Mouse (Mus musculus): ENCODE measurements around the gene Spata7.
"Not testable (repeated sequence)": the region's sequence is repeated elsewhere in the genome, so short reads cannot be mapped to it uniquely, and the experiment has no call there.

The Spata7 gene

DNA sequence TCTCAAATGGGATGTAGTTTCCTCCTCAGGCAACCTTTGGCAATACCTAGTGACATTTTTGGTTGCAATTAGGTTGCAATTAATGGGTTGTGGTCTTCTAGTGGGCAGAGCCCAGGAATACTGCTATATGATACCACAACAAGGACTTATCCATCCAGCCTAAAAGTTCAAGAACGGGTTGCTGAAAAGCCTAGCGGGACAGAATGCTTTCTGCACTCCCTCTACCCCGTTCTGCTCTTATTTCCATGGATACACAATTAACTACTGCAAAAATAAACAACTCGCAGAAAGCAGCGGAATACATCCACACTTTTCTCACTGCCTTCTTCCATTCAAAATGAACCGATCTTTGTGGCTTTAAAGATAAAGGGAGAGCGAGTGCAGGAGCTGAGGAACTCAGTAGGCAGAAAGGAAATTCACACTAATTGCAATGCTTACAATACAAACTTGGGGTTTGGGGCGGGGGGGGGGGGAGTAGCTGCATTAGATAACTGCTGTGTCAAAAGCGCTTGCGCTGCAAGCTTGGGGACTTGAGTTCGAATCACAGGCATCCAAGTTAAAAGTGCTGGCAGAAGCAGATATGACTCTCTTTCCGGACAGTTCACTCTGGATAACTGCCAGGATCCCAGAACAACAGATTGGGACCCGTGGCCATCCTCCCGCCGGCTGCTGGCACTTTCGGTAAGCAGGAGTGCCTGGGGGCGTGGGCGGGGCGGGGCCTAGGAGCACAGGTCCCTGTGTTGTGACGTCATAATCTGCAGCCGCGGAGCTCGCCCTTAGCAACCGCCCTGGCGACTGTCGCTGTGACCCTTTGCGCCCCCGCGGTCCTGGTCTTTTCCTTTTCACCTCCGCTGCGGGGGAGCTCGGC lies at the start of gene Spata7:
Gene Spata7, plus strand, starts transcription at position 766 of the 868 bp plus-strand sequence.
- DNase-seq (ENCODE audit: low spot score): peak; percentile 36

DNA sequence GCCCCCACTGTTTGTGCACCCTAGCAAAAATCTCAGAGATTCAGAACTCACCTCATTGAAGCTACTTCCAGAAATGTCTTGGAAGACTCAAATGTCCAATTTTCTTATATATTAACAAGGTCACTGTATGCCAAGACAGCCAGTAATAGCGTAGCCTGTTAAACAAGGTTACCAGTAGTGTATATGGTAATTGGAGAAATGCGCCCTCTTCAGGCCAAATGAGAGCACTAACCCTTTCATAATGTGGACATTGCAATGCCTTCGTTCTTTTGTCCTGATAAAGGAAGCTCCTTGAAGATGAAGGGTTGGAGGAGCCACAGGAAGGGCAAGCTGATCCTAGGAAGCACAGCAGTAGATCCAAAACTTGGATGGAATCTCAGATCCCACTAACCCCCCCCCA lies 42.7 kb upstream of the Spata7 start:
- no peak for DNase-seq (ENCODE audit: low spot score)

DNA sequence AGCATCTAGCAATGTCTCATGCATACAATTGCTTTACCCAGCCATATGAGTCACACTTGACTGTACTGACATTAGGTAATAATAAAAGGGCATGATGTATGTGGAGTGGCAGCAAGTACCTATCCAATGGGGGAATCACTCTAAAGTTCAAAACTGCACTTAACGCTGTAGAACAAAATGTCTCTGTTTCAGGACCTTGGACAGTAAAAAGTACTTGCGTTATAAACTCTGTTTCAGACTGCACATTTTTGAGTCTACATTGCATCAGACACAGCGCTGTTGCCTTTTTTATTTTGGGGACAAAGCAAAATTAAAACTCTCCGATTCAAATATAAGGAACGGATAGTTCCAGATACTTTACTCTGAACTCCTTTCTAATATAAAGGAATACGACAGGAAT lies 39.4 kb upstream of the Spata7 start:
- no peak for DNase-seq (ENCODE audit: low spot score)

DNA sequence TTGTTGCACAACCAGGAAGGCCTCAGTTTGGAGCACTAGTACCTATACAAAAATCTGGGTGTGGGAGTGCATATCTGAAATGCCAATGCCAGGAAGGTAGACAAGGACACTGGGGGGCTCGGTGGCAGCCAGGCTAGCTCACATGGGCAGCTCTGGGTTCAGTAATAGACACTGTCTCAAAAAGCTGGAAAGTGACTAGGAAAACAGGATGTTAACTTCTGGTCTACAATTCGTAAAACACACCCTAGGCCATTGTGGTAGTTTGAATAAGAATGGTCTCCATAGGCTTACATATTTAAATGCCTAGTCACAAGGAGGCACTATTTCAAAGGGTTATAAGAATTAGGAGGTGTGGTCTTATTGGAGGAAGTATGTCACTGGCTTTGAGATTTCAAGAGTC lies 36.9 kb upstream of the Spata7 start:
- no peak for DNase-seq (ENCODE audit: low spot score)

DNA sequence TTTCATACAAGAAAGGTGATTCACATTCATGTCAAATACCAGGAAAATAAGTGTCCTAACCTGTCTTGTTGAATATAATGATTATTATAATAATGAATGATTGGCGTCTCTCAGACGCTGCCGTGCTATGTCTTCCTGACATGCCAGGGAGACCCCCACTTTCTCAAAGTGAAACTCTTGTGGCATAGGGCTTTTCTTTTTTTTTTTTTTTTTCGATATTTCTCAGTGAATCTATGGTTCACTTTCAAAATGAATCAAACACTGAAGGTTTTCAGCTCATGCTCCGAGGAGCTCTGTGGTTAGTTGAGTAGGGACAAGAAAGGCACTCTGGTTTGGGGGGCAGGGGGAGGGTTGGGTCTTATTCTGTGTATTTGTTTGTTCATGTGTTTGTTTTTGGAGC lies 27.1 kb upstream of the Spata7 start:
- no peak for DNase-seq (ENCODE audit: low spot score)

DNA sequence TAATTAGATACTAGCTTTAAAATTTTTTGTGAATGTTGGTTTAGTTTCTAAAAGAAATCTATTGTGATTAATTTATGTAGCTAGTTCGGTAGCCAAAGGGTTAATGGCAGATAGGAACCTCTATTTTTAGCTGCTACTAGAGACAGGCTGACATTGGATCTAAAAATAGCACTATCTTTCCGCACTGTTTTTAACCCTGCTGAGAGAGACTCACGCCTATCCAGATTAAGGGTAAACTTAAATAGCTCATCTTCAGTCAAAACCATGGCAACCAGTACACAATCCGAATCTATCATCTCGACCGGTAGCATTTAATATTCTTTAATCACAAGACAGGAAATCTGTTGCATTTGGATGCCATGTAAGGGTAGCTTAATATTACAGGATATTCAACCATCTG lies 25.8 kb upstream of the Spata7 start:
- no peak for DNase-seq (ENCODE audit: low spot score)

DNA sequence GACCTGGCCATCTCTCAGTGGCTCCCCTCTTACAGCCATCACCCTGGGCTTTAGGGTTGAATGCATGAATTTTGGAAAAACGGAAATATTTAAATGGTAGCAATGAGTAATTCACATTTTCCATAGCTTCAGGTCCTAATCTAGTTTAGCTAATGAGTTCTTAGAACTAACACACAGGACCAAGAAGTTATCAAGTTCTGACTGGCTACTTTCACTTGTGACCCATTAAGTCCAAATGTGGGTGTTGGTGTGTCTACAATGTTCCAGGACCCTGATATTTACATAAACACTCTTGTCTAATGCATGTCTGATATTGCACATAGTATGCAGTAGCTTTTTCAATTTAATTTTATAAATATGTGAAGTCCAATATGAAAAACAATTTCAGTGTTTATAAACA lies 22.7 kb upstream of the Spata7 start:
- no peak for DNase-seq (ENCODE audit: low spot score)

DNA sequence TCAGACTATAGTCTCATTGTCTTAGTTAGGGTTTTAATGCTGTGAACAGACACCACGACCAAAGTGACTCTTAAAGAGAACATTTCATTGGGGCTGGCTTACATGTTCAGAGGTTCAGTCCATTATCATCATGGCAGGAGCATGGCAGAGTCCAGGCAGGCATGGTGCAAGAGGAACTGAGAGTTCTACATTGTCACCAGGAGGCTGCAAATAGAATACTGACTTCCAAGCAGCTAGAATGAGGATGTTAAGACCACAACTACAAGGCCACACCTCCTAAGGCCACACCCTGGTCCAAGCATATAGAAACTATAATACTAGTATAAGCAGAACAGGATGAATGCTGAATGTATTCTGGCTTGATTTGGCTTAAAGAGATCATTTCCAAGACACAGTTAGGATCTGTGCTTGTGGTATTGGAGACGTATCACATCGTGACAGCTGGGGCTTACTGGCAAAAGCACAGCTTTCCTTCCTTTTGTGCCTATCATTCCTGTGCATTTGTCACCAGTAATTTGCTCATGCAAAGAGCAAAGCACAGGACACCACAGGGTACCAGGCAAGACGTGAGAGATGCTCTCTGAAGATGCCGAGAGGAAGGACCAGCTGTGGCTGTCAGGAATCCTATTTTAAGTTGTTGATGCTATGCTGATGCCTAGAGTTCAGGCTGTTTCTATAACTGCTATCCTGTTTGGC lies 21.2 kb upstream of the Spata7 start:
- no peak for DNase-seq (ENCODE audit: low spot score)

DNA sequence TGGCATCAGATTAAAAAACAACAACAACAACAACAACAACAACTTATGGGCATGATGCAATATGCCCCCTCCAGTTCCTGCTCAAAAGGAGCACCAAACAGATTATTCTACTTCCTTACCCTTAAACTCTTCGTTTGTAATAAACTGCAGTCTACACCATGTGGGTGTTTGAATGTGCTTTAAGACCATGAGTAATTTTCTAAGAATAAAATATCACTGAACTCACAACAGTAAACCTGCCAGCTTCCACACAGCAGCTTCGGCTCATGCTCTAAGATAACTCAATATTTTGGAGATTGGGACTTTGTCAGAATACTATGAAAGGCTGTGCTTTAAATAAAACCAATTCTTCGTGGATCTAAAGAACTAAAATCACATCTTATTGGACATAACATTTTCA lies 17.6 kb upstream of the Spata7 start:
- DNase-seq (ENCODE audit: low spot score): no peak

DNA sequence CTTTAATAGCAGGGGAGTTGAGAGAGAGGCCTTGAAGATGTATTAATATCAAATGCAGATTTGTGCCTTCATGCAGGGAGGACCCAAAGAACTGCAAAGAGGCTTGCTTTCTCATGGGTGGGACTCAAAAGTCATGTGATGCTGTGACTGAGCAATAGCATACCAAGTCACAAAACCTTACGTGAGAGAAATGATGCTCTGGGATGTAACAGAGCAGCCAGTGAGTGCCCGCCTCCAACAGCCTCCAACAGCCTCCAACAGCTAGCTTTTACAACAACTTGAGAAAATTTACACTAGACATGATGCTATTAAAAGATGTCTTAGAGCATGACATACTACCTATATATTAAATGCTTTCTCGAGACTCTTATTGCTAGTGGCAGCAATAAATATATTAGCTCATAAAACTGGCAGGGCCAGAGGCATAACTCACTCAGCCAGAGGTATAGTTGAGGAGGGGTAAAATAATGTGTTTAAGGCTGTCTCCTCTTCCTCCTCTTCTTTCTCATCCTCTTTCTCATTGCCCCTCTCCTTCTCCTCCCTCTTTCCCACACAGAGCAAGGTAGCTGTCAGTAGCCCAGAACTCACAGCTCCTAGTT lies 12.9 kb upstream of the Spata7 start:
- DNase-seq (ENCODE audit: low spot score): no peak

DNA sequence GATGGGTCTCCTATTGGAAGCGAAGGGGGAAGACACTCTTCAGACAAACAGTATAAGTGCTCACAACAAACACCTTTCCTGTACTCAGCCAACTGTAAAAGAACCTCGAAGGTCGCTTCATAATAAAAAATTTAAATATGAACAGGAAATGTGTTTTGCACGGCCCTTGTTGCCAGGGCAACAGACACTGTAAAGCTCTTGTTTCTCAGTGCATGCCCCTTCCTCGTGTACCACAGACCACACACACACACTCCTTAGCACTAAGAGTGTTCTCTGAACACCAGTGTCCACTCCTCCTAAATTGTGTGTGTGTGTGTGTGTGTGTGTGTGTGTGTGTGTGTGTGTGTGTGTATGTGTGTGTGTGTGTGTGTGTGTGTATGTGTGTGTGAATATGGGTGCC lies 12.2 kb upstream of the Spata7 start:
- no peak for DNase-seq (ENCODE audit: low spot score)

DNA sequence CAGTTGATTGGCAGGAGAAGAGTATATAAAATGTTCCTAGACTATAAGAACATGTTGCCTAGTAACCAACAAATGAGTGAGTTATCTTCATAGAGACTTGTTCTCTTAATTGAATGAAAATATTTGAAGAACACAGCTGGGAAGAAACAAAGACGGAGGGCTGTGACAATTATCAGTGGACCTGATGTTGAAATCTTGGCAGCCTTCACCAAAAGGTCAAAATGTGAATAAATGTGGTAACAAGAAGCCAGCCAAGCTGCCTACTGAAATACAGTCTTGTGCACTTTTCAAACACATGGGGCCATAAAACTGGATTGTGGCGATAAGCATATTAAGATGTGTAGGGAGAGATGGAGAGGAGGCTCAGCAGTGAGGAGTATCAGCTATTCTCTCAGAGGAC lies 8.5 kb upstream of the Spata7 start:
- no peak for DNase-seq (ENCODE audit: low spot score)

DNA sequence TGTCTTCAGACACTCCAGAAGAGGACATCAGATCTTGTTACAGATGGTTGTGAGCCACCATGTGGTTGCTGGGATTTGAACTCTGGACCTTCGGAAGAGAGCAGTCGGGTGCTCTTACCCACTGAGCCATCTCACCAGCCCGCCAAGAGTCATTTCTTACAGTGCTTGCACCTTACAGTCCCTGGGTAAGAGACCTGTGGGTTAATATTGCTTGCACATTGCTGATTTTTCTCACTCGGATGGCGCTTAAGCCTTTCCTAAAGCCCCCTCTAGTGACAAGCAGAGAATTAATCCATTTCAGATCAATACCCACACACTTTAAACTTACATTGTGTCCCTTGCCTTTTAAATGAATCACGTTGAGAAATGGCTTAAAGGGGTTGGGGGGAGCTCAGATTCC lies 7.0 kb upstream of the Spata7 start:
- DNase-seq (ENCODE audit: low spot score): not testable (repeated sequence)

DNA sequence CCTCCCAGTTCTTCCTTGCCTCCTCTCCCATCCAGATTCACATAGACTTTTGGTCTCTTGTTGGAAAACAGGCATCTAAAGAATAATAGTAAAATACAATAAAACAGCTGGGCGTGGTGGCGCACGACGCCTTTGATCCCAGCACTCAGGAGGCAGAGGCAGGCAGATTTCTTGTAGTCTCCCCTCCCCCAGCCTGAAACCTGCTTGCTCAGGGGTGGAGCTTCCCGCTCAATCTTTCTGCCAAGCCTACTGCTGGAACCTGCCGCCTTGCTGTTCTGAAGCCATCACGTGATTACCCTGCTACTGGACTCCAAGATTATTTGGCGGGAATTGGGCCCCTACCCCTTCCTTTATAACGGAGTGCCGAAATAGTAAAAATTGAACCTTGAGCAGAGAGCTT lies 4.7 kb upstream of the Spata7 start:
- DNase-seq (ENCODE audit: low spot score): not testable (repeated sequence)

DNA sequence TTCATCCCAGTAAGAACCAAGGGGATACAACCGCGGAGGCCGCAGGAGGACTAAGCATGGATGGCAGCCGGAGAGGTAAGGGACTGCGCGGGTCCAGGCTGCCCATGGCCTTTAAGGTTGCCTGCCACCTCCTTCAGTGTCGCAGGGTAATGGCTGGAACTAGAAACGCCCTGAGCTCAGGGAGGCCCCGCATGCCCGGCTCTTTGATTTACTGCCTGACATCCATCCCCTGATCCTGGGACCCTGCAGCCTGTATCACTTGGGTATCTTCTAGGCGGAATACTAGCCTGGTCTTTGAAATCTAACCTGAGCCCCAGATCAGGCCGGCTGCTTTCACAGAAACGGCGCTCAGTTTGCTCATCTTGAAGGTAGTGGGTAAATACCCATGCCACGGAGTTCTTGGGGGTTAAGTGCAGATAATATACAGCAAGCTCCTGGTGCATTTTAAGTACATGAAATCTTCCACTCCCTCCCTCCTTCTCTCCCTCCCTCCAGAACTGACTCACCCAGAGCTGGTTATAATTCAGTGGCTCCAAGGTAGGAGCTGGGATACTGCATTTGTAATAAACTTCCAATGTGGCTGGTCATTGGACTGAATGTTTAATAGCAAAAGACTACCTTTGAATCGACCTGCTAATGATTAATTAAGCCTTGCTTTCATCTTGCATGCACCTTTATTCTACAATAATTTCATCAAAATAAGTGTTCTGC lies 458 bp downstream of the Spata7 start:
- no peak for DNase-seq (ENCODE audit: low spot score)

DNA sequence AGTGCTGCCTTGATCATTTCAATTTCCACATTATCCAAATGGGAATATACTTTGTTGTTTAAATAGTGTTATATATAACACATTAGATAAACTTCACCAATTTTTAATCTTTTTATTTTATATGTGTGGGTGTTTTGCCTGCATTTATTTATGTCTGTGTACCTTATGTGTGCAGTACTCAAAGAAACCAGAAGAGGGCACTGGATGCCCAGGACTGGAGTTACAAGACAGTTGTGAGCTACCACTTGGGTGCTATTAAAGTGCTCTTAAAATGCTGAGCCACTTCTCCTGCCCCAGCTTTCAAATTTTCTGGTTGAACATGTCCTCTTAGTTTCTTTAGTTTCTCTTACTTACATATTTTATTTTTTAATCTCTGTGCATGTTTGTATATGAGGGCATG lies 16.9 kb downstream of the Spata7 start:
- no peak for DNase-seq (ENCODE audit: low spot score)

DNA sequence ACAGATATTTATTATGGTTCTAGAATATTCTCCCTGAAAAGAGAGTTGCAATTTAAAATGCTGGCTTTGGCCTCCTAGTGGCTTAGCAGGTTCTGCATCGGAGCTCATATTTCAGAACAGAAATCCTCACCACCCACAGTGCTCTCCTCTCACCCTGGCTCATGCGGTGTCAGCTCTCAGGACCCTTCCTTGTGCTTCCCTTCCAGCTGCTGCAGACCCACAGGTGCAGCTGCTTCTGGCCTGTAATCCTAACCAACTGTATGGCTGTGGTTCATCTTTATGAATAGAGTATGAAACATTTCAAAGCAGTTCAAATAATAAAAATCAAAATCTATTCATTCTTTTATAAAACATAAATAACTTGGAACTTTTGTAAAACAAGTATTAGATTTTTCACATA lies 28.9 kb downstream of the Spata7 start:
- no peak for DNase-seq (ENCODE audit: low spot score)

DNA sequence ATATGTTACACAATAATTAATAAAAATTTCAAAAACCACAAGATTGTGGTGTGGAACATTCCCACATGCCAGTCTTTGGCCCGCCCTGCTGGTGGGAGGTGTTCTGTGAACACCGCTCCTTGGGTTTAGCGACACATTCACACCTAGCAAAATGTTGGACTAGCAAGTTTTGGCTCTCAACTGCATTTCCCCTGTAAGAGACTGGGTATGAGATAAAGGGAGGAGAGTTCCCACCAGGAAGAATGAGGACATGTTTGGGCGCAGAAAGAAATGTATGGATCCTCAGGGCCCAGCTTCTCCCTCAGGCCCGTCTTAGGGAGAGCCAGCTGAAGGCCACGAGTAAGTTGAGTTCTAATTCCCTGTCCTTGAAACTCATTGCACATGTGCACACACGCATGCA lies 34.7 kb downstream of the Spata7 start:
- no peak for DNase-seq (ENCODE audit: low spot score)

DNA sequence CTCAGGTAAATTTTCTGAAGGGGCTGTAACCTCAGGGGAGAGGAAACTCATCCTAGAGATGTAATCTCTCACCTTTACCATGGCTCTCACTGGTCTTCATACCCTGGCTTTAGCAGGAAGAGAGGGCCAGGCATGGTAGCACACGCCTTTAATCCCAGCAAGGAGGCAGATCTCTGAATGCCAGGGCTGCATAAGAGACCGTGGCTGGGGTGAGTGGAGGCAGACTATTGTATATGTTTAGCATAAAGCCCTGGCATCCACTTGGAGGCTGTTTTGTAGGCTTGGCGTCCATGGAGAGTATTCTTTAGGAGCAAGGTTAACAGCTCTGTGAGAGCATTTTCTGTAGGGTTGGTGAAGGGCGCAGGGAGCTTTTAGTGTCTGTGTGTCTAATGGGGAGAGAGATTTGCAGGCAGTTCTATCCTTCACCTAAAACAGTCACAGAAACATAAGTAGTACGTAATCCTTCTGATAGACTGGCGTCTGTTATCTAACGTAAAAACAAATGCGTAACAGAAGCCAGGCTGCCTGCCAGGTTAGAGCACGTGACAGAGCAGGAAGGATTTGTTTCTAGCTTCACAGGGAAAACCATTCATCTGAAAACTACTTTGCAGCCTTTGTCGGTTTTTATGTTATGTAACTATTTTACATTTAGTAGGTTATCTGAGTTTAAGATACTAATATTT lies 40.3 kb downstream of the Spata7 start:
- DNase-seq (ENCODE audit: low spot score): no peak

DNA sequence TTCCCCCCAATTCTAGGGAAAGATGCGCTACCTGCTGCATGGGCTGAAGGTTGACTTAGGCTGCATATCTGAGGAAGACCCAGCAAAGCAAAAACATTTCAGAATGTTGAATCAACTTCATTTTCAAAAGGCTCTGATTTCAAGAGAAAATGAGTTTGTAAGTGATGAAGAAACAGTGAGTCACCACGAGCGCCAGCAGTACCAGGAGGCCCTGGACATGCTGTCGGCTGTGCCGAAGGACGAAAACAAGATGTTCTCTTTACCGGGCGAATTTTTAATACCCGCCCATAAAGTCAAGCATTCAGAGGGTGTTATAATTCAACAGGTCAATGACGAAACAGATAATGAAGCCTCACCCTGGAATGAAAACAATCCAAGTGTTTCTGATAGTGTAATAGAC lies 41.1 kb downstream of the Spata7 start:
- DNase-seq (ENCODE audit: low spot score): no peak

DNA sequence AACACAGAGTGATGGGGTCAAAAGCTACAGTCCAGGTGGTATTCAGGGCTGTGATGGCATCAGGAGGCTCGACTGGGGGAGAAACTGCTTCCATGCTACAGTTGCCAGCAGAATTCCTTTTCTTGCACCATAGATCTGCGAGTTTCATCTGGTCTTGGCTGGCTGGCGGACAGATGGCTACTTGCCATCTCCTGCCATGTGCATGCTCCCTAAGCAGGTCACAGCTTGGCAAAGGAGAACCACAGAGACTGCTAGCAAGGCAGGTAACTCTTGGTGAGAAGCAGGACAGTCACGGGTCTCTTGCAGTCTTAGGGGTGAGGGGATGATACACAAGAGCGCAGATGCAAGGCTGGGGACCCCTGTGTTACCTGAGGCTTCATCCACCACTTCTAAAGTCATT lies 41.9 kb downstream of the Spata7 start:
- DNase-seq (ENCODE audit: low spot score): no peak

DNA sequence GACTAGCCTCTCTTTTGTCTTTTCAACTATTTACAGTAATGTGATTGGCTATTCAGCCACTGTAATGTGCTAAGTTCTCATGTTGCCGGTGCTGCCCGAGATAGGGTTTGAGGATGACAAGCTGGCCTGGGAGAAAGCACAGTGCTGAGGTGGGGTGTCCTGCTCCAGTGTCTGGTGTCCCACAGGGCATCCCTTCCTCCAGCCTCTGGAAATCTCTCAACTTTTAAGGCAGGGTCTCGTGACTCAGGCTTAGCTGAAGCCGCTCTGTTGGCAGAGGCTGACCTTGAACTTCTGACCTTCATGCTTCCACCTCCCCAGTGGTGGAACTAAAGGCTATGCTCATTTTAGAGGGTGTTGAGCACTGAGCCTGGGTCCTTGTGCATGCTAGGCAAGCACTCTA lies 42.5 kb downstream of the Spata7 start:
- DNase-seq (ENCODE audit: low spot score): no peak

Data from urinary bladder, postnatal 10 days (tissue).